ENCODE assay signal across 12 mouse cellular contexts in genomic region chr16:34706487-34706946, GRCm38 (mm10). TPM values are rescaled to one million over a fixed set of nuclear protein-coding genes. Genes with fewer than 3 reads are reported as not detected.
DNase-seq lines count a peak whose midpoint lies in the region; ATAC-seq and TF ChIP-seq lines count a peak whose summit lies in the region.
"Had no signal": no experiment of that assay in that cellular context is flagged by ENCODE, and none has a peak within 500 bp of the region (broad histone marks: within the 10 kb centered on the region; RNA-seq: fewer than 3 reads in every experiment).

No protein-coding gene starts in this region.

- no peak for ATAC-seq in neural tube, embryonic 15.5 days (ENCODE audit: low FRiP score)

- intact Hi-C loops in heart, adult 2 months (cut with DNase I) = no loop called here
- intact Hi-C loops in heart, postnatal 25 days (cut with DNase I) = no loop called here

- H3K27ac ChIP-seq in heart, adult 2 months = peak overlapping the region; percentile 56
- H3K27ac ChIP-seq in neural tube, embryonic 15.5 days (replicated peaks) = no peak overlapping the region
- H3K27ac ChIP-seq: embryonic facial prominence, embryonic 12.5 days; heart, embryonic 13.5 days; liver, embryonic 14.5 days had no signal

- H3K36me3 ChIP-seq in heart, adult 2 months (ENCODE audit: control insufficient read depth, insufficient read depth, low read length) = peaks cover 3% of the 10 kb centered on the region; the same call in 1 of the 2 replicates
- peaks cover 5% of the 10 kb centered on the region; the same call in 1 of the 2 replicates for H3K36me3 ChIP-seq in neural tube, embryonic 15.5 days

- peaks cover 3% of the 10 kb centered on the region; the same call in 1 of the 2 replicates for H3K4me1 ChIP-seq in heart, adult 2 months (ENCODE audit: control insufficient read depth, insufficient read depth, low read length)
- no peaks in the 10 kb centered on the region for H3K4me1 ChIP-seq in neural tube, embryonic 15.5 days
- H3K4me1 ChIP-seq: embryonic facial prominence, embryonic 12.5 days; heart, embryonic 13.5 days had no signal

- WGBS in heart, adult 2 months = 46% methylated on average over 7 of the region's 7 CpGs
- WGBS in neural tube, embryonic 15.5 days = 89% methylated on average over 7 of the region's 7 CpGs

- no peak for TF ChIP-seq CTCF in heart, adult 2 months (IDR thresholded peaks at IDR 0.05)

- no peaks in the 10 kb centered on the region for H3K9me3 ChIP-seq in neural tube, embryonic 15.5 days (replicated peaks)
- H3K9me3 ChIP-seq: embryonic facial prominence, embryonic 12.5 days; heart, embryonic 13.5 days had no signal

- no peak overlapping the region for H3K9ac ChIP-seq in heart, adult 2 months (ENCODE audit: low read depth, low read length)
- no peak overlapping the region for H3K9ac ChIP-seq in neural tube, embryonic 15.5 days (replicated peaks)
- H3K9ac ChIP-seq: embryonic facial prominence, embryonic 12.5 days; heart, embryonic 13.5 days; liver, embryonic 14.5 days had no signal

- no peak for TF ChIP-seq POLR2A in heart, adult 2 months (IDR thresholded peaks at IDR 0.05; ENCODE audit: insufficient read depth, low read depth, low read length)

- H3K27me3 ChIP-seq in heart, adult 2 months (ENCODE audit: control insufficient read depth, insufficient read depth, low read length) = no peaks in the 10 kb centered on the region
- H3K27me3 ChIP-seq in neural tube, embryonic 15.5 days (replicated peaks) = no peaks in the 10 kb centered on the region
- H3K27me3 ChIP-seq: embryonic facial prominence, embryonic 12.5 days; heart, embryonic 13.5 days had no signal

- DNase-seq in heart, adult 2 months = peak; percentile 20 to 25
- no peak for DNase-seq in heart, postnatal 25 days (ENCODE audit: low spot score)
- peak; percentile 24 for DNase-seq in Muller cell, postnatal 12 days (ENCODE audit: inconsistent ontology term)
- peak; percentile 24 to 49 for DNase-seq in heart, adult 9 months (ENCODE audit: low spot score in 2 of 2)
- DNase-seq in lung, postnatal 10 days = peak; percentile 66
- no peak for DNase-seq in right cerebral cortex, adult 18-20 months
- DNase-seq in cerebellum, postnatal 14 days = no peak

- no peak overlapping the region for H3K4me2 ChIP-seq in neural tube, embryonic 15.5 days
- H3K4me2 ChIP-seq: embryonic facial prominence, embryonic 12.5 days; heart, embryonic 13.5 days had no signal

- no peak overlapping the region for H3K4me3 ChIP-seq in heart, adult 2 months
- no peak overlapping the region for H3K4me3 ChIP-seq in neural tube, embryonic 15.5 days (replicated peaks)
- H3K4me3 ChIP-seq: embryonic facial prominence, embryonic 12.5 days; heart, embryonic 13.5 days had no signal

- no peaks in the 10 kb centered on the region for H3K79me2 ChIP-seq in heart, adult 2 months (replicated peaks; ENCODE audit: control insufficient read depth, insufficient read depth, low read length)

- TF ChIP-seq EP300 in heart, adult 2 months (IDR thresholded peaks at IDR 0.05; ENCODE audit: insufficient read depth, low read depth, low read length) = no peak

RNA-seq across cellular contexts. Expression of gene Ccdc14, which starts 16.1 kb away (rescaled TPM):
- total RNA-seq in heart, adult 2 months (2021) = 1 to 10 TPM; 2.4 to 2.8 TPM
- 1.3 and 2.2 TPM in 2 replicates for polyA plus RNA-seq in heart, adult 2 months (2012; rRNA removed)
- total RNA-seq in heart, postnatal 25 days (2021) = 1 to 10 TPM; 1.9 to 2.6 TPM
- polyA plus RNA-seq in neural tube, embryonic 15.5 days (2015; fragmentation: Nextera tagmentation; extraction: Ambion mirVana) = 2.9 and 3.9 TPM in 2 replicates

RNA-seq across cellular contexts. Expression of gene Mylk, which starts 38.5 kb away (rescaled TPM):
- total RNA-seq in heart, adult 2 months (2021) = 10 to 100 TPM; 32.9 to 42.3 TPM
- 23.1 and 28.3 TPM in 2 replicates for polyA plus RNA-seq in heart, adult 2 months (2012; rRNA removed)
- total RNA-seq in heart, postnatal 25 days (2021) = 10 to 100 TPM; 29.2 to 42.1 TPM
- 4.5 and 31.5 TPM in 2 replicates for polyA plus RNA-seq in neural tube, embryonic 15.5 days (2015; fragmentation: Nextera tagmentation; extraction: Ambion mirVana)

RNA-seq across cellular contexts. Expression of gene Ropn1, which starts 56.8 kb away (rescaled TPM):
- total RNA-seq in heart, adult 2 months (2021) = not detected
- polyA plus RNA-seq in heart, adult 2 months (2012; rRNA removed) = 0.47 and 0.62 TPM in 2 replicates
- not detected for total RNA-seq in heart, postnatal 25 days (2021)
- polyA plus RNA-seq in neural tube, embryonic 15.5 days (2015; fragmentation: Nextera tagmentation; extraction: Ambion mirVana) = not detected in 2 replicates
- total RNA-seq: layer of hippocampus, adult 18-20 months had no signal
- polyA plus RNA-seq: embryonic facial prominence, embryonic 12.5 days; liver, embryonic 14.5 days had no signal

Comparison
In these comparisons a context has a peak if more than half of its experiments do, and no peak if none do; other contexts are left out.
1. DNase-seq: peak in heart, adult 2 months (2 of 2), Muller cell, postnatal 12 days (single experiment), heart, adult 9 months (2 of 2) and lung, postnatal 10 days (single experiment); none in heart, postnatal 25 days (single experiment), right cerebral cortex, adult 18-20 months (single experiment) and cerebellum, postnatal 14 days (0 of 2).